Mouse (Mus musculus): ENCODE measurements around the gene Abcb6. TPM values are rescaled to one million over a fixed set of nuclear protein-coding genes. Genes with fewer than 3 reads are reported as not detected.
A peak's percentile ranks its signal among the peaks of the same experiment; 100 is the strongest.

The Abcb6 gene
- polyA plus RNA-seq, 1 experiment from 2014 or later = 41.1 TPM

DNA sequence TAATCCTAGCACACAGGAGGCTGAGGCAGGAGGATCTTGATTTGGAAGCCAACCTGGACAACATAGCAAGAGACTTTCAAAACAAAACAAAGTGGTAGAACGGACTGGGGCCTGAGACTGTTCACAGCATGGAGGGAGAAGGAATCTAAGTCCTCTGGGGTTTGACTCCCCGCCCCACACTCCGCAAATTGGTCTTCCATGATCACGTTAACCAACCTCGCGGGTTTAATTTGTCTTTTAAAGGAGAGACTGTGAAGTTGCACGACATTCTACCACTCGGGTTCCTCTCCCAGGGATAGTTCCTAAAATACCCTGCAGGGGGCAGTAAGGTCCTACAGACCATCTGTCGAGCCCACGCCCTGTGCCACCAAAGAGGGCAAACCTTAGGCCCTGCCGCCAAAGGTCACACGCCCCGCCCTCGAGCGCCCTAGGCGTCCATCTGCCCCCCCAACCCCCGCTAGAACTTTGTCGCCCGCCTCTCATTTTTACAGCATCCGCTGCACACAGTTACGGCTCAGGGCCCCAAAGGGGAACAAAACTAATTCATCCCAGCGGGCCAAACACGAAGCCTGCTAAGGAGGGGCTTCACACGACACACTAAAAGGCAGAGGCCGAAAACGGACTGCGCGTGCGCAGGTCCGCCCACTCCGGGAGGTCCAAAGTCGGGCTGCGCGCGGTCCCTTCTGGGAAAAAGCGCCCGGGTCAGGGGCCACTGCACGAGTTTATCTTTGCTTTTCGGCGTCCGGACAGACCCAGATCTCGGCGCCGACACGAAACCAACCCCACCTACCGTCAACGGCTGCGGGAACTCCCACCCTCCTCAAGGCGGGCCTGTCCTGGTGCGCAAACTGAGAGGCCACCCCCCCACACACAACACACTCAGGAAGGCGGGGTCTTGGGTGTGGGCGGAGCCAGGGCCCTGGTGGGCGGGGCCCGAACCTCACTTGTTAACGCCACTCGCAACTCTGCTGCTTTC is 55.6 kb downstream of the Abcb6 start, which contains the start of gene Nhej1:
Gene Nhej1 (minus strand): TSS at position 855 of the 976 bp plus-strand sequence.
- peak within 1 kb of the TSS; percentile 54 for H3K4me3 ChIP-seq (replicated peaks)
- no peaks in the 10 kb centered on the region for H3K9me3 ChIP-seq
- peak; percentile 94 for ATAC-seq (ENCODE audit: insufficient number of reproducible peaks, insufficient read depth, low FRiP score, low TSS enrichment, low read depth)
- H3K4me1 ChIP-seq (replicated peaks) = peaks cover 7% of the 10 kb centered on the region
- peaks cover 4% of the 10 kb centered on the region; the same call in 1 of the 2 replicates for H3K27me3 ChIP-seq
- H3K36me3 ChIP-seq = no peaks in the 10 kb centered on the region
- peak within 1 kb of the TSS; percentile 97 for H3K27ac ChIP-seq
- H3K9ac ChIP-seq (replicated peaks) = peak within 1 kb of the TSS; percentile 62
- peak within 1 kb of the TSS; percentile 54 for H3K4me2 ChIP-seq
- 1% methylated on average over 56 of the region's 56 CpGs for WGBS

DNA sequence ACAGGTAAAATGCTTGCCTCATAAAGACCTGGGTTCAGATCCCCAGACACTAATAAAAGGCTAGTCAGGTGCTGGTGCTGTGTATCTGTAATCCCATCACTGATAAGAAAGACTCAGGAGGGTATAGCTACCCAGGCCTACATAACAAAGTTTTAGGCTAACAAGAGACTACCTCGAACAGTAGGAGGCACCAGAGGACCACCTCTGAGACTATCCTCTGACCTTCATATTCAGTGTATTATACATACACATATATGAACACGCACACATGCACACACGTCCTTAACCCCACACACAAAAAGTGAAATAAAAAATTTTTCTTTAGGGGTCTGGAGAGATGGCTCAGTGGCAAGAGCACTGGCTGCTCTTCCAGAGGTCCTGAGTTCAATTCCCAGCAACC is 58.0 kb downstream of the Abcb6 start:
- Histone ChIP-seq H3K4me3 (replicated peaks) (no peak overlapping the region), H3K9ac (replicated peaks) (no peak overlapping the region), H3K27me3 (no peaks in the 10 kb centered on the region), H3K4me1 (replicated peaks) (peaks cover 7% of the 10 kb centered on the region), H3K4me2 (no peak overlapping the region), H3K9me3 (no peaks in the 10 kb centered on the region), H3K36me3 (no peaks in the 10 kb centered on the region), H3K27ac (no peak overlapping the region)
- 73% methylated on average over 3 of the region's 3 CpGs for WGBS
- no peak for ATAC-seq (ENCODE audit: insufficient number of reproducible peaks, insufficient read depth, low FRiP score, low TSS enrichment, low read depth)

Small RNAs within 50 kb of the gene (microRNA-seq; reads per million reads assigned to microRNA genes)
- not detected for gene Gm27943

Other genes starting within 250 kb of the Abcb6 start
- gene Cfap65, start 244.8 kb downstream of the Abcb6 start, polyA plus RNA-seq (2016; fragmentation: Nextera tagmentation; extraction: Ambion mirVana) = not detected in 2 replicates
- gene Ihh, start 228.7 kb downstream of the Abcb6 start, polyA plus RNA-seq (2016; fragmentation: Nextera tagmentation; extraction: Ambion mirVana) = 3.3 and 6.5 TPM in 2 replicates
- gene Nhej1, start 55.2 kb downstream of the Abcb6 start, polyA plus RNA-seq (2016; fragmentation: Nextera tagmentation; extraction: Ambion mirVana) = 12.0 and 12.1 TPM in 2 replicates
- gene Slc23a3, start 46.5 kb downstream of the Abcb6 start, polyA plus RNA-seq (2016; fragmentation: Nextera tagmentation; extraction: Ambion mirVana) = 0.10 TPM in 1 of 2 replicates, not detected in the other
- 40.4 and 41.1 TPM in 2 replicates for gene Cnppd1, start 37.7 kb downstream of the Abcb6 start, polyA plus RNA-seq (2016; fragmentation: Nextera tagmentation; extraction: Ambion mirVana)
- gene Retreg2, start 37.6 kb downstream of the Abcb6 start, polyA plus RNA-seq (2016; fragmentation: Nextera tagmentation; extraction: Ambion mirVana) = 36.9 and 38.0 TPM in 2 replicates
- gene Zfand2b, start 11.7 kb downstream of the Abcb6 start, polyA plus RNA-seq (2016; fragmentation: Nextera tagmentation; extraction: Ambion mirVana) = 34.9 and 37.1 TPM in 2 replicates
- 26.6 and 27.8 TPM in 2 replicates for gene Ankzf1, start 11.8 kb upstream of the Abcb6 start, polyA plus RNA-seq (2016; fragmentation: Nextera tagmentation; extraction: Ambion mirVana)
- gene Atg9a, start 11.8 kb upstream of the Abcb6 start, polyA plus RNA-seq (2016; fragmentation: Nextera tagmentation; extraction: Ambion mirVana) = 22.0 and 24.1 TPM in 2 replicates
- gene Glb1l, start 30.4 kb upstream of the Abcb6 start, polyA plus RNA-seq (2016; fragmentation: Nextera tagmentation; extraction: Ambion mirVana) = 19.3 and 20.6 TPM in 2 replicates
- 131 and 134 TPM in 2 replicates for gene Stk16, start 30.4 kb upstream of the Abcb6 start, polyA plus RNA-seq (2016; fragmentation: Nextera tagmentation; extraction: Ambion mirVana)
- 14.5 and 15.8 TPM in 2 replicates for gene Tuba4a, start 39.5 kb upstream of the Abcb6 start, polyA plus RNA-seq (2016; fragmentation: Nextera tagmentation; extraction: Ambion mirVana)
- not detected in 2 replicates for gene A630095N17Rik, start 51.7 kb upstream of the Abcb6 start, polyA plus RNA-seq (2016; fragmentation: Nextera tagmentation; extraction: Ambion mirVana)
- gene Dnajb2, start 56.0 kb upstream of the Abcb6 start, polyA plus RNA-seq (2016; fragmentation: Nextera tagmentation; extraction: Ambion mirVana) = 40.7 and 42.8 TPM in 2 replicates
- 0.20 and 0.35 TPM in 2 replicates for gene Ptprn, start 84.1 kb upstream of the Abcb6 start, polyA plus RNA-seq (2016; fragmentation: Nextera tagmentation; extraction: Ambion mirVana)
- 0.83 TPM in 1 of 2 replicates, not detected in the other for gene Resp18, start 98.0 kb upstream of the Abcb6 start, polyA plus RNA-seq (2016; fragmentation: Nextera tagmentation; extraction: Ambion mirVana)
- gene Dnpep, start 137.6 kb upstream of the Abcb6 start, polyA plus RNA-seq (2016; fragmentation: Nextera tagmentation; extraction: Ambion mirVana) = 111 TPM in 2 replicates
- gene Des, start 179.9 kb upstream of the Abcb6 start, polyA plus RNA-seq (2016; fragmentation: Nextera tagmentation; extraction: Ambion mirVana) = 23.5 and 25.3 TPM in 2 replicates
- gene Speg, start 194.9 kb upstream of the Abcb6 start, polyA plus RNA-seq (2016; fragmentation: Nextera tagmentation; extraction: Ambion mirVana) = 30.4 and 30.7 TPM in 2 replicates